Comparison of ENCODE assay signal across 11 mouse cellular contexts in genomic region chr2:21202754-21203153, GRCm38 (mm10). TPM values are rescaled to one million over a fixed set of nuclear protein-coding genes. Genes with fewer than 3 reads are reported as not detected.
DNase-seq lines count a peak whose midpoint lies in the region; ATAC-seq lines count a peak whose summit lies in the region.
"Had no signal": no experiment of that assay in that cellular context is flagged by ENCODE, and none has a peak within 500 bp of the region (broad histone marks: within the 10 kb centered on the region; RNA-seq: fewer than 3 reads in every experiment).

No protein-coding gene starts in this region.

- peak; percentile 25 for DNase-seq in adrenal gland, postnatal 10 days
- no peak for DNase-seq in adrenal gland, postnatal 14 days
- peak; percentile 26 to 34 for DNase-seq in left cerebral cortex, postnatal 14 days (ENCODE audit: low spot score in 2 of 2)
- no peak for DNase-seq in left cerebral cortex, adult 11 months (ENCODE audit: low spot score)
- DNase-seq in brain, adult 2 months (ENCODE audit: low read depth, low spot score) = peak; percentile 59
- DNase-seq in liver = no peak
- DNase-seq: cerebellum, adult 9-11 months; gastrocnemius, postnatal 10 days had no signal

- 0 out of 2 replicates have a peak, but pooled peaks have one; percentile 13 for ATAC-seq in megakaryocyte progenitor cell, adult 5-6 weeks (replicated peaks; ENCODE audit: poor library complexity)
- no peak for ATAC-seq in inflammation-experienced regulatory T-cells, adult 6 months

- intact Hi-C loops in left cerebral cortex, postnatal 14 days (cut with DNase I) = no loop called here

RNA-seq across cellular contexts. Expression of gene Enkur, which starts 2.4 kb away (rescaled TPM):
- total RNA-seq in adrenal gland, postnatal 10 days (2021) = 1 to 10 TPM; 1.0 to 1.6 TPM
- total RNA-seq in adrenal gland, postnatal 14 days (2021) = 1.1 and 1.7 TPM in 2 replicates
- 1 to 10 TPM; 2.9 to 4.6 TPM for total RNA-seq in left cerebral cortex, postnatal 14 days (2021)
- 2.3 and 2.8 TPM in 2 replicates for total RNA-seq in megakaryocyte progenitor cell, adult 5-6 weeks (2015)
- total RNA-seq in megakaryocyte progenitor cell, adult 5-6 weeks (2017) = 3.1 and 4.0 TPM in 2 replicates
- polyA plus RNA-seq in inflammation-experienced regulatory T-cells, adult 6 months (2017; shearing (Covaris generic)) = under 1 TPM in 2 of 3 experiments, not detected in 1; 0.66 to 0.74 TPM
- total RNA-seq: megakaryocyte, adult 5-6 weeks had no signal

RNA-seq across cellular contexts. Expression of gene Thnsl1, which starts 2.8 kb away (rescaled TPM):
- total RNA-seq in adrenal gland, postnatal 10 days (2021) = 1 to 10 TPM; 5.7 to 7.6 TPM
- total RNA-seq in adrenal gland, postnatal 14 days (2021) = 6.9 and 8.3 TPM in 2 replicates
- total RNA-seq in left cerebral cortex, postnatal 14 days (2021) = 10 to 100 TPM; 19.2 to 20.2 TPM
- 5.0 and 5.8 TPM in 2 replicates for total RNA-seq in megakaryocyte progenitor cell, adult 5-6 weeks (2015)
- total RNA-seq in megakaryocyte progenitor cell, adult 5-6 weeks (2017) = 3.9 and 4.5 TPM in 2 replicates
- 1 to 10 TPM; 3.7 to 5.2 (median 4.6) TPM for polyA plus RNA-seq in inflammation-experienced regulatory T-cells, adult 6 months (2017; shearing (Covaris generic))

Comparison
In these comparisons a context has a peak if more than half of its experiments do, and no peak if none do; other contexts are left out.
1. DNase-seq: peak in adrenal gland, postnatal 10 days (single experiment), left cerebral cortex, postnatal 14 days (2 of 2) and brain, adult 2 months (single experiment); none in adrenal gland, postnatal 14 days (single experiment), left cerebral cortex, adult 11 months (single experiment) and liver (single experiment).